Mouse (Mus musculus): Measurements from ENCODE around the gene Dab2ip.

GRCm38 (mm10) chr2:35737467-35738027 lies 179.5 kb downstream of the Dab2ip start:
- no peak for TF ChIP-seq CTCF (IDR thresholded peaks at IDR 0.05; ENCODE audit: low read depth)
- no peak for TF ChIP-seq EP300 (optimal IDR thresholded peaks at IDR 0.05)
